Mouse (Mus musculus) intestine, embryonic 14.5 days (tissue): ENCODE results near the gene Agfg1. TPM values are rescaled to one million over a fixed set of nuclear protein-coding genes. Genes with fewer than 3 reads are reported as not detected.

ENCODE experiments used
- ATAC-seq: fragments of 200-750 bp; cut with Nextera tagmentation; replicated peaks from 2 replicates; pipeline ENCODE4 v1.8.0; 2017; ENCODE audit warnings: low read depth, moderate number of reproducible peaks, moderate TSS enrichment, moderate library complexity; ENCODE audit not compliant: low FRiP score, low TSS enrichment
- DNase-seq: peaks from one replicate; pipeline ENCODE4 v3.0.0-alpha.2; 2018; ENCODE audit warnings: low spot score
- H3K27ac ChIP-seq: fragments of 300-500 bp; sonication (generic); 2 replicates; pipeline ENCODE4 v1.5.1; 2014; ENCODE audit warnings: low read depth, mild to moderate bottlenecking, control low read depth
- H3K27me3 ChIP-seq: fragments of 300-500 bp; sonication (generic); replicated peaks from 2 replicates; pipeline ENCODE4 v1.6.1; 2014; ENCODE audit warnings: low read length, control low read depth; ENCODE audit not compliant: control insufficient read depth, insufficient read depth
- H3K36me3 ChIP-seq: fragments of 300-500 bp; sonication (generic); 2 replicates; pipeline ENCODE4 v1.6.1; 2014; ENCODE audit warnings: low read length, control low read depth; ENCODE audit not compliant: control insufficient read depth, insufficient read depth
- H3K4me1 ChIP-seq: fragments of 300-500 bp; sonication (generic); replicated peaks from 2 replicates; pipeline ENCODE4 v1.6.1; 2014; ENCODE audit warnings: low read length, control low read depth, mixed read lengths; ENCODE audit not compliant: control insufficient read depth, insufficient read depth
- H3K4me2 ChIP-seq: fragments of 300-500 bp; sonication (generic); 2 replicates; pipeline ENCODE4 v1.6.1; 2014; ENCODE audit warnings: low read length
- H3K4me3 ChIP-seq: fragments of 300-500 bp; sonication (generic); 2 replicates; pipeline ENCODE4 v1.5.1; 2014; ENCODE audit warnings: low read depth, low read length, control low read depth, mixed read lengths
- H3K9ac ChIP-seq: fragments of 300-500 bp; sonication (generic); 2 replicates; pipeline ENCODE4 v1.6.1; 2014; ENCODE audit warnings: mild to moderate bottlenecking, low read length
- H3K9me3 ChIP-seq: fragments of 300-500 bp; sonication (generic); 2 replicates; pipeline ENCODE4 v1.6.1; 2016; ENCODE audit warnings: low read length, control low read depth; ENCODE audit not compliant: control insufficient read depth
- WGBS: fragments of 180-500 bp; shearing (Covaris S2); extraction: QIAGEN DNeasy Blood & Tissue Kit; methylation state at CpG from one replicate; pipeline ENCODE4 v1.1.7; 2014; 5-methylcytosine and 5-hydroxymethylcytosine counted together
- polyA plus RNA-seq: library from polyadenylated mRNA; unstranded; fragments of >200 nt; fragmentation: Nextera tagmentation; extraction: Ambion mirVana; gene quantifications from 2 replicates; pipeline ENCODE4 v1.2.1, GENCODE M21; 2014

Gene Agfg1
- polyA plus RNA-seq, 1 experiment from 2014 or later, result 46.9 TPM

GRCm38 (mm10) chr1:82839614-82840421, 535 bp downstream of the Agfg1 start:
- H3K27ac ChIP-seq, result peak overlapping the region; percentile 77
- no peaks in the 10 kb centered on the region for H3K36me3 ChIP-seq
- H3K9me3 ChIP-seq, result no peaks in the 10 kb centered on the region
- H3K9ac ChIP-seq, result peak overlapping the region; percentile 79
- H3K4me1 ChIP-seq, result peaks cover 13% of the 10 kb centered on the region
- no peaks in the 10 kb centered on the region for H3K27me3 ChIP-seq
- WGBS, result under 1% methylated on average over 62 of the region's 86 CpGs
- H3K4me2 ChIP-seq, result peak overlapping the region; percentile 80
- H3K4me3 ChIP-seq, result peak overlapping the region; percentile 82
- DNase-seq (no peak), ATAC-seq (peak; percentile 78)

DNA sequence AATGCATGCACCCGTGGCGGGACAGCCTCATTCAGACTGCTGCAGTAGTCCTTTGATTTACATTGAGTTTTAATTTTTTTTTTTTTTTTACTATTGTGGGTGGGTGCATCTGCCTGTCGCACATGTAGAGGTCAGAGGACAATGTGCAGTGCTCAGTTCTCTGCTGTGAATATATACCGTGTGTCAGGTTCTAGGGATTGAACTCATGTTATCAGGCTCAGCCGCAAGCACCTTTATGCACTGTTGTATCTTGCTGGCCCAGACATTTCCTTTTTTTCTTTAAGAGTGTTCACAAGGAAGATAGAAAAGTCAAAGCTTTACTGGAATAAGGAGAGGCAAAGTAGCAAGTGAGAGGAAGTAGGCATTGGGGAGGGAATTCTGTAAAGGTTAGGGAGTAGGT, 16.4 kb downstream of the Agfg1 start:
- DNase-seq (no peak), ATAC-seq (no peak)
- Histone ChIP-seq H3K4me2 (no peak overlapping the region), H3K36me3 (peaks cover 12% of the 10 kb centered on the region; the same call in 1 of the 2 replicates), H3K4me1 (no peaks in the 10 kb centered on the region), H3K27me3 (no peaks in the 10 kb centered on the region), H3K4me3 (no peak overlapping the region), H3K9me3 (no peaks in the 10 kb centered on the region), H3K9ac (no peak overlapping the region), H3K27ac (no peak overlapping the region)
- WGBS, result 81% methylated on average over 5 of the region's 5 CpGs

DNA sequence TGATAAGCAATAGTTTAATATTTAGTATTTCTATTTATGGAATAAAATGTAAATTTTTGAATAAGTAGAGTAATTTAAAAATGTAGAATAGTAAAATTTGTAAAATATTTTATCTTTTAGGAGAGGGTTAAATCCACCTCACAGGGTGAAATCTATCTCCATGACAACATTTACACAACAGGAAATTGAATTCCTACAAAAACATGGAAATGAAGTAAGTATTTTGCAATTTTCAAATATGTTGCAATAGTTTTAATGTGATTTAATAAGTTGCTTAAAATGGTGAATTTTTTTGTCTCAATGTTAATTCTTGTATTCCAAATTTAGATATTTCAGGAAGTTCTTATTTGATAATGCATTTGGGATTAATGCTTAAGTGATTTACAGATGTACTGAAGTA, 19.0 kb downstream of the Agfg1 start:
- Histone ChIP-seq H3K4me3 (no peak overlapping the region), H3K9me3 (no peaks in the 10 kb centered on the region), H3K9ac (no peak overlapping the region), H3K4me2 (no peak overlapping the region), H3K27ac (no peak overlapping the region), H3K27me3 (no peaks in the 10 kb centered on the region), H3K36me3 (peaks cover 20% of the 10 kb centered on the region; the same call in 1 of the 2 replicates), H3K4me1 (no peaks in the 10 kb centered on the region)
- no peak for ATAC-seq
- no peak for DNase-seq

DNA sequence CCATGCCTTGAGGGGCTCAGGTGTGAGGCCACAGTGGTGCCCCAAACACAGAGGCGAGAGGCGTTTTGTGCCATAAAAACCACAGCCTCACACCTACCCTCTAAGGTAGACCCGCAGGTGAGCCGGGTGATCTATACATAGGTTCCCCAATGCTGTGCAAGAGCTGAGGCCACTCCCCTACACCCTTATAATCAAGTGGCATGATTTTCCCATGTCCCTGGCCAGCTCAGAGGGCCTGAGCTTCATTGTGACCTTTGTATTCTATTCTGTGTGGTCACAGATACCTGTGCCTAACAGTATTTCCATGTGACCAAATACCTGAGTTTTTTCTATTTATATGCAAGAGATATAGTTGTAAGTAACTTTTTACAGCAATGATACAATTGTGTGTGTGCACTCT, 21.1 kb downstream of the Agfg1 start:
- no peaks in the 10 kb centered on the region for H3K27me3 ChIP-seq
- no peak overlapping the region for H3K4me3 ChIP-seq
- H3K9me3 ChIP-seq, result no peaks in the 10 kb centered on the region
- no peak overlapping the region for H3K9ac ChIP-seq
- H3K36me3 ChIP-seq, result peaks cover 20% of the 10 kb centered on the region; the same call in 1 of the 2 replicates
- H3K27ac ChIP-seq, result no peak overlapping the region
- ATAC-seq (no peak), DNase-seq (no peak)
- 89% methylated on average over 4 of the region's 4 CpGs for WGBS
- H3K4me1 ChIP-seq, result no peaks in the 10 kb centered on the region
- no peak overlapping the region for H3K4me2 ChIP-seq

GRCm38 (mm10) chr1:82870202-82870601, 30.9 kb downstream of the Agfg1 start:
- Histone ChIP-seq H3K27me3 (no peaks in the 10 kb centered on the region), H3K9ac (no peak overlapping the region), H3K27ac (no peak overlapping the region), H3K36me3 (peaks cover 22% of the 10 kb centered on the region), H3K4me2 (no peak overlapping the region), H3K9me3 (no peaks in the 10 kb centered on the region), H3K4me3 (no peak overlapping the region), H3K4me1 (no peaks in the 10 kb centered on the region)
- WGBS, result 80% methylated on average over 3 of the region's 3 CpGs
- ATAC-seq (no peak), DNase-seq (no peak)

GRCm38 (mm10) chr1:82879172-82879571, 39.9 kb downstream of the Agfg1 start:
- no peaks in the 10 kb centered on the region for H3K9me3 ChIP-seq
- H3K4me2 ChIP-seq, result no peak overlapping the region
- H3K9ac ChIP-seq, result no peak overlapping the region
- H3K36me3 ChIP-seq, result peaks cover 55% of the 10 kb centered on the region
- H3K4me1 ChIP-seq, result no peaks in the 10 kb centered on the region
- no peak overlapping the region for H3K27ac ChIP-seq
- WGBS, result 76% methylated on average over 2 of the region's 2 CpGs
- ATAC-seq, result no peak
- no peak for DNase-seq
- H3K27me3 ChIP-seq, result no peaks in the 10 kb centered on the region
- no peak overlapping the region for H3K4me3 ChIP-seq

DNA sequence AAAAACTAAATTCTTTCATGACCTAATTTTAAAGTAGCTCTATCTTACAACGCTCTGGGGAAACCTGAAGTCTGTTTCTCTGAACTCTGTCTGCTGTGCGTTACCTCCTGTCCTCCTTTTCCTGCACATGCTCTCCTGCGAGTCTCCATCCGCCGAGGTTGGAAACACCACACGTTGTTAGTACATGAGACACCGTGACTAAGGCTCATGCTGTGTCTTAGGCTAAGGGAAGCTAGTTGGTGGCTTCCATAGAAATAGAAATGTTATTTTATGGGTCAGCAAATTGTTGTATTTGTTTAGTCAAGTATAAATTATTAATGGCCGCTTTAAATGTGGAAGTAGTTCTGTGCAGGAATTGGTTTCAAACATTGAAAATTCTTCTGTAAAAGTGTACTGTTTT, 40.9 kb downstream of the Agfg1 start:
- Histone ChIP-seq H3K36me3 (peaks cover 60% of the 10 kb centered on the region), H3K4me3 (no peak overlapping the region), H3K4me1 (no peaks in the 10 kb centered on the region), H3K9me3 (no peaks in the 10 kb centered on the region), H3K4me2 (no peak overlapping the region), H3K27ac (no peak overlapping the region), H3K9ac (no peak overlapping the region), H3K27me3 (no peaks in the 10 kb centered on the region)
- DNase-seq (no peak), ATAC-seq (no peak)
- 91% methylated on average over 8 of the region's 8 CpGs for whole genome bisulfite sequencing

- Histone ChIP-seq H3K27ac (no peak overlapping the region), H3K4me2 (no peak overlapping the region), H3K4me3 (no peak overlapping the region), H3K9me3 (no peaks in the 10 kb centered on the region), H3K36me3 (peaks cover 86% of the 10 kb centered on the region), H3K9ac (no peak overlapping the region), H3K4me1 (no peaks in the 10 kb centered on the region), H3K27me3 (no peaks in the 10 kb centered on the region)
- DNase-seq (no peak), ATAC-seq (no peak)
- WGBS, result 94% methylated on average over 7 of the region's 7 CpGs
Observed at GRCm38 (mm10) chr1:82893269-82893668, 54.0 kb downstream of the Agfg1 start.

- Histone ChIP-seq H3K27me3 (no peaks in the 10 kb centered on the region), H3K4me3 (no peak overlapping the region), H3K27ac (no peak overlapping the region), H3K9me3 (no peaks in the 10 kb centered on the region), H3K36me3 (peaks cover 55% of the 10 kb centered on the region), H3K4me1 (no peaks in the 10 kb centered on the region), H3K9ac (no peak overlapping the region), H3K4me2 (no peak overlapping the region)
- ATAC-seq (no peak), DNase-seq (no peak)
- WGBS, result 91% methylated on average over 1 of the region's 1 CpGs
Observed at GRCm38 (mm10) chr1:82900567-82900966, 61.3 kb downstream of the Agfg1 start.
